In the genomic region with DNA sequence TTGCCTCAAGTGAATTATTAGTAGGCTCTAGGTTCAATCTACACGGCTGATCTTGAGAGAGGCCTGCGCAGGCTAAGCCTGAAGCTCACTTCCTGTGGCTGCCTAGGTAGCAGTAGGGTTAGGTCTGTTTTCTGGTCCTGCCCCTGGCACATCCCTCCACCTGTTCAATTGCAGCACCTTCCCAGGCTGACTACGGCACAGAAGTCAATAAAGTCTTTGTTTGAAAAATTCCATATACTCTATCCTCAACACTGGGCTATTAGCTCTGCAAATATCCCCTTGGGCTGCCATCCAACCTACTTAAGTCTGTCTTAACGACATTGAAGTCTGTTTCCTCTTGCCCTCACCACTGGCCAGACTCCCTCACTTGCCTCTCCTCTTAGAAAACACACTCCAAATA, we compare ENCODE assay signal across 26 mouse cellular contexts. TPM values are rescaled to one million over a fixed set of nuclear protein-coding genes. Genes with fewer than 3 reads are reported as not detected.
A peak's percentile ranks its signal among the peaks of the same experiment; 100 is the strongest.
DNase-seq lines count a peak whose midpoint lies in the region; ATAC-seq and TF ChIP-seq lines count a peak whose summit lies in the region.
"Had no signal": no experiment of that assay in that cellular context is flagged by ENCODE, and none has a peak within 500 bp of the region (broad histone marks: within the 10 kb centered on the region; RNA-seq: fewer than 3 reads in every experiment).

No protein-coding gene starts in this region.

- no peak overlapping the region for H3K9ac ChIP-seq in heart, adult 2 months (ENCODE audit: low read depth, low read length)
- H3K9ac ChIP-seq in intestine, embryonic 16.5 days (ENCODE audit: low read depth, low read length): no peak overlapping the region
- H3K9ac ChIP-seq in lung, embryonic 16.5 days (ENCODE audit: low read length): no peak overlapping the region
- H3K9ac ChIP-seq: embryonic facial prominence, embryonic 12.5 days; forebrain, embryonic 13.5 days; heart, embryonic 15.5 days; hindbrain, embryonic 14.5 days; limb, embryonic 15.5 days; liver, embryonic 15.5 days; midbrain, embryonic 13.5 days had no signal

- TF ChIP-seq EP300 in heart, adult 2 months (IDR thresholded peaks at IDR 0.05; ENCODE audit: insufficient read depth, low read depth, low read length): no peak

- H3K36me3 ChIP-seq in heart, adult 2 months (ENCODE audit: control insufficient read depth, insufficient read depth, low read length): no peaks in the 10 kb centered on the region
- H3K36me3 ChIP-seq in intestine, embryonic 16.5 days (ENCODE audit: control insufficient read depth, insufficient read depth, low read length): no peaks in the 10 kb centered on the region
- H3K36me3 ChIP-seq in lung, embryonic 16.5 days (ENCODE audit: control insufficient read depth, insufficient read depth, low read length): no peaks in the 10 kb centered on the region
- H3K36me3 ChIP-seq: embryonic facial prominence, embryonic 12.5 days; heart, embryonic 15.5 days; limb, embryonic 15.5 days; liver, embryonic 15.5 days; midbrain, embryonic 13.5 days had no signal

- intact Hi-C loops in heart, adult 2 months (cut with DNase I): no loop called here

- no peak for DNase-seq in heart, adult 2 months
- no peak for DNase-seq in heart, adult 8-10 months (ENCODE audit: low spot score)
- peak; percentile 18 to 32 for DNase-seq in lung, postnatal 4 days
- DNase-seq in spleen, postnatal 36 days (ENCODE audit: low spot score in 2 of 2): no peak
- no peak for DNase-seq in ovary, postnatal 36 days (ENCODE audit: low spot score)
- DNase-seq in cerebellum, adult 8-10 months: no peak
- DNase-seq: adrenal gland, postnatal 25 days; cerebellum, adult 9-11 months; gastrocnemius, postnatal 10 days; heart, postnatal 4 days; kidney, postnatal 25 days; layer of hippocampus, adult 9-11 months; right cerebral cortex, postnatal 14 days had no signal

- no peaks in the 10 kb centered on the region for H3K9me3 ChIP-seq in intestine, embryonic 16.5 days (ENCODE audit: control insufficient read depth, low read length)
- no peaks in the 10 kb centered on the region for H3K9me3 ChIP-seq in lung, embryonic 16.5 days (ENCODE audit: control insufficient read depth, low read length)
- H3K9me3 ChIP-seq: embryonic facial prominence, embryonic 12.5 days; forebrain, embryonic 13.5 days; heart, embryonic 15.5 days; limb, embryonic 15.5 days; liver, embryonic 15.5 days; midbrain, embryonic 13.5 days had no signal

- H3K27me3 ChIP-seq in heart, adult 2 months (ENCODE audit: control insufficient read depth, insufficient read depth, low read length): no peaks in the 10 kb centered on the region
- H3K27me3 ChIP-seq in intestine, embryonic 16.5 days (replicated peaks; ENCODE audit: control insufficient read depth, insufficient read depth, low read length): no peaks in the 10 kb centered on the region; the same call in 1 of the 2 replicates
- H3K27me3 ChIP-seq in lung, embryonic 16.5 days (ENCODE audit: control insufficient read depth, insufficient read depth, low read depth, low read length): no peaks in the 10 kb centered on the region
- H3K27me3 ChIP-seq: embryonic facial prominence, embryonic 12.5 days; forebrain, embryonic 13.5 days; heart, embryonic 15.5 days; limb, embryonic 15.5 days; liver, embryonic 15.5 days; megakaryocyte, embryonic 14.5 days; midbrain, embryonic 13.5 days had no signal

- TF ChIP-seq POLR2A in heart, adult 2 months (IDR thresholded peaks at IDR 0.05; ENCODE audit: insufficient read depth, low read depth, low read length): no peak

- peaks cover 9% of the 10 kb centered on the region for H3K4me1 ChIP-seq in heart, adult 2 months (ENCODE audit: control insufficient read depth, insufficient read depth, low read length)
- H3K4me1 ChIP-seq in intestine, embryonic 16.5 days (ENCODE audit: control insufficient read depth, insufficient read depth, low read length): no peaks in the 10 kb centered on the region
- peaks cover 20% of the 10 kb centered on the region for H3K4me1 ChIP-seq in lung, embryonic 16.5 days (replicated peaks; ENCODE audit: control insufficient read depth, insufficient read depth, low read length)
- H3K4me1 ChIP-seq: embryonic facial prominence, embryonic 12.5 days; heart, embryonic 15.5 days; liver, embryonic 15.5 days; megakaryocyte, embryonic 14.5 days had no signal

- 43% methylated on average over 4 of the region's 4 CpGs for WGBS in heart, adult 2 months
- 42% methylated on average over 4 of the region's 4 CpGs for WGBS in intestine, embryonic 16.5 days
- WGBS in lung, embryonic 16.5 days: 44% methylated on average over 4 of the region's 4 CpGs

- no peak for TF ChIP-seq CTCF in heart, adult 2 months (IDR thresholded peaks at IDR 0.05)

- no peaks in the 10 kb centered on the region for H3K79me2 ChIP-seq in heart, adult 2 months (replicated peaks; ENCODE audit: control insufficient read depth, insufficient read depth, low read length)

- no peak overlapping the region for H3K4me2 ChIP-seq in intestine, embryonic 16.5 days (ENCODE audit: low read depth, low read length)
- H3K4me2 ChIP-seq in lung, embryonic 16.5 days (ENCODE audit: low read depth, low read length): no peak overlapping the region
- H3K4me2 ChIP-seq: embryonic facial prominence, embryonic 12.5 days; forebrain, embryonic 13.5 days; heart, embryonic 15.5 days; hindbrain, embryonic 14.5 days; limb, embryonic 15.5 days; liver, embryonic 15.5 days; midbrain, embryonic 13.5 days had no signal

- ATAC-seq in intestine, embryonic 16.5 days: peak; percentile 50; the same call in 1 of the 2 replicates
- ATAC-seq in lung, embryonic 16.5 days (ENCODE audit: low read depth): peak; percentile 87
- ATAC-seq: forebrain, embryonic 13.5 days; inflammation-experienced regulatory T-cells, adult 6 months; midbrain, embryonic 13.5 days had no signal

- H3K27ac ChIP-seq in heart, adult 2 months: peak overlapping the region; percentile 56
- H3K27ac ChIP-seq in intestine, embryonic 16.5 days (ENCODE audit: low read length): no peak overlapping the region; the same call in 1 of the 2 replicates
- H3K27ac ChIP-seq in lung, embryonic 16.5 days (ENCODE audit: low read length): peak overlapping the region; percentile 71
- H3K27ac ChIP-seq: embryonic facial prominence, embryonic 12.5 days; forebrain, embryonic 13.5 days; heart, embryonic 15.5 days; hindbrain, embryonic 14.5 days; limb, embryonic 15.5 days; liver, embryonic 15.5 days; midbrain, embryonic 13.5 days had no signal

- H3K4me3 ChIP-seq in heart, adult 2 months: no peak overlapping the region
- H3K4me3 ChIP-seq in intestine, embryonic 16.5 days (ENCODE audit: low read length): no peak overlapping the region
- no peak overlapping the region for H3K4me3 ChIP-seq in lung, embryonic 16.5 days (ENCODE audit: low read length)
- H3K4me3 ChIP-seq: embryonic facial prominence, embryonic 12.5 days; erythroblast, embryonic 14.5 days; forebrain, embryonic 13.5 days; heart, embryonic 15.5 days; limb, embryonic 15.5 days; liver, embryonic 15.5 days; megakaryocyte, embryonic 14.5 days; midbrain, embryonic 13.5 days had no signal

RNA-seq across cellular contexts. Expression of a gene that starts 10.8 kb away (rescaled TPM):
- 10 to 100 TPM; 10.1 to 11.3 TPM for total RNA-seq in heart, adult 2 months (2021)
- polyA plus RNA-seq in heart, adult 2 months (2012; rRNA removed): 2.6 and 5.7 TPM in 2 replicates
- 10 to 100 TPM in 2 of 4 experiments, 1 to 10 TPM in 2; 8.4 to 10.6 (median 10.0) TPM for total RNA-seq in heart, adult 8-10 months (2022)
- 4.7 TPM in 2 replicates for polyA plus RNA-seq in intestine, embryonic 16.5 days (2015; fragmentation: Nextera tagmentation; extraction: Ambion mirVana)
- 10.7 and 11.6 TPM in 2 replicates for polyA plus RNA-seq in lung, embryonic 16.5 days (2015; fragmentation: Nextera tagmentation; extraction: Ambion mirVana)
- total RNA-seq: monocyte, adult 5-6 weeks had no signal

Comparison
In these comparisons a context has a peak if more than half of its experiments do, and no peak if none do; other contexts are left out.
1. DNase-seq: peak in lung, postnatal 4 days (2 of 2); none in heart, adult 2 months (0 of 2), heart, adult 8-10 months (single experiment), spleen, postnatal 36 days (0 of 2), ovary, postnatal 36 days (single experiment) and cerebellum, adult 8-10 months (single experiment).